Mouse (Mus musculus): ENCODE data around the gene Pabpc4.

Pabpc4 gene

GRCm38 (mm10) chr4:123261721-123262401 is at the start of gene Pabpc4:
Gene Pabpc4 (plus strand): TSS chr4:123262351.
- no peak for DNase-seq

DNA sequence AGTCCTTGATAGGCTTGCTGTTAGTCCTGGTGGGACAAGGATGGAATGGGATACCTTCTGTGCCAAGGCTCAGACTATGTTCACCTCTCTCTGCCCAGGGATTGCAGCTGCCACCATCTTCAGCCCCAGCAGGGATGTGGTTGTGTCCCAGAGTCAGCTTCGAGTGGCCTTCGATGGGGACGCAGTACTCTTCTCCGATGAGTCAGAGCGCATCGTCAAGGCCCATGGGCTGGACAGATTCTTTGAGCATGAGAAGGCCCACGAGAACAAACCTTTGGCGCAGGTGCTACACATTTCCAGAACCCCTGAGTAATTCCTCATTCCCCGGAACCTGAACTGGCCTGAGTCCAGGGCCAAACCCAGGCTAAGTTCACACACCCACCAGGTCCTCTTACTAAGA is 48.2 kb upstream of the Pabpc4 start:
- DNase-seq: no peak

GRCm38 (mm10) chr4:123215367-123215766 is 46.8 kb upstream of the Pabpc4 start:
- DNase-seq: no peak

DNA sequence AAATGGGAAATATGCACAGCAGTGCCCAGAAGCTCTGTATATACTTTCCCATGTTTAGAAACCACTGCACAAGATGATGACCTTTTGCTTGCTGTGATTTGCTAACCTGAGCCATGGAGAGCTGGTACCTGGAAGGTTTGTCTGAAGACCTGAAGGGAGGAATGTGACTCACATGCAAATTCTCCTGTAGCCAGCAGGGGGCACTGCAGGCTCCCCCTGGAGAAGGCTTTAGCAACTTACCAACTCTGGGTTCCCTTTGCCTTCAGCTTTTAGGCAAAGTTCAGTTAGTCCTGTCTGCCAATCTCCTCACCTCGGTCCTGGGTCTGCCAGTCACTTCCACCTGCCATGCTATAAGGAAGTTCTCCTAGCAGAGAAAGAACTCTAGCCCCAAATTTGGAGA is 45.4 kb upstream of the Pabpc4 start:
- DNase-seq: no peak

- DNase-seq: peak; percentile 94
Measured at GRCm38 (mm10) chr4:123219720-123220357, 42.3 kb upstream of the Pabpc4 start.

DNA sequence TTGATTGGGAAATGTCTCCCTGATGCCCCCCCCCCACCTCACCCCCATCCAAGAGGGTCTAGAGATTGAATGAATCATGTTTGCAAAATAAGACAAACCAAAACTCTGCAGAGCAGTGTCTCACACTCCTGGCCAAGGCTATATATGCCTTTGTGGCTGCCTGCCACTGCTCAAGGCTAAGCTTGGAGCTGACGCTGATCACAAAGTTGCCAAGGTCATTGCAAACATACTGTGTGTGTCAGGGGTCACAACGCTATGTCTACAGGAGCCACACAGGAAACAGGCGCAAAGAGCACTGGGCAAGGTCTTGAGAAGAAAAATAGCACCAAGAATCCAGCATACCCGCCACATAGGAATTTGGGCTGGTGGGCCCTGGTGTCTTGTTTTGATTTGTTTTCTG is 41.5 kb upstream of the Pabpc4 start:
- peak; percentile 87 for DNase-seq

GRCm38 (mm10) chr4:123223309-123223708 is 38.8 kb upstream of the Pabpc4 start:
- no peak for DNase-seq

DNA sequence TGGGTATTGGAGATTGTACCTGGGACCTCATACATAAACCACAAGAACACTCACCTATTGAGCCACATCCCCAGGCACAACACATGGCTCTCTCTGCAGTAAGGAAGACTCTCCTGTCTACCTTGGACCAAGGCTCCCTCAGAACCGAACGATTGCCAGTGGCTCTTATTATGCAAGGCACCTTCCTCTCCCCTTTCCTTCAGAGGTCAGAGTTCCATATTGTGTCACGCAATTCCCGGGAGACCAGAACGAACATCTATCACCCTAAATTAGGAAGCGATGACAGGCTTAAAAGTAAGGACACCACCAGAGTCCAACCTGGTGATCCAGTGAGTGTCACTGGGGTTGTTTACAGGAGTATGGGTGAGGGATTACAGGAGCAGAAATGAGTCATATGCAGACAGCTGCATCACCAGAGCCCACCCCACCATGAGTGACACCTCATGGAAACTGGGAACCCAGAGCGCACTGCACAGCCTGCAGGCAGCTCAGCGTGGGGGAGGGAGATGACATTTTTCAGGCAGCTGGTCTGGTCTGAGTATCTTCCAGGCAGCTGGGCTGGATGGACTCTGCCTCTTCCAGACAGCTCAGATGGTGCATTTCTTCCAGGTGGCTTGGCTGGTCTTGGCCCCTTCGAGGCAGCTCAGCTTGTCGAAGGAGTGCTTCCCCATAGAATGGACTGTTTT is 36.3 kb upstream of the Pabpc4 start:
- DNase-seq: peak; percentile 99

GRCm38 (mm10) chr4:123227707-123228106 is 34.4 kb upstream of the Pabpc4 start:
- peak; percentile 99 for DNase-seq

GRCm38 (mm10) chr4:123228270-123228669 is 33.9 kb upstream of the Pabpc4 start:
- DNase-seq: peak; percentile 99

DNA sequence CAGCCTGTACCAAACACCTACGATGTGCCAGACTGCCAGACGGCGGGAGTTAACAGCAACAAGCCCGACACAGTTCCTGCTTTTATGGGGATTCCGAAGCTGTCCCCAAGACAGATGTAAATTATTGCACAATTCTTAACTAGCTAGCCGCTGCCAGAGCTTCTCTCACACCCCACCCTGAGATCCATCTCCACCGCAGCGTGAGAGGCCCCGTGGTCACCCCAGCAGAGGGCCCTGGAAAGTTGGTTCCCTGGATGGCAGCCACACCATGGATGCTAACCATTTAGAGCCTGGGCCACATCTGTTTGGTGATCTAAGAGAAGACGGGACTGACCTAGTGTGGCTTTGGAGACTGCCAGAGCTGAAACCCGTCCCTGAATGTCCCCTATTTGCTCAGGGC is 33.0 kb upstream of the Pabpc4 start:
- DNase-seq: peak; percentile 99

DNA sequence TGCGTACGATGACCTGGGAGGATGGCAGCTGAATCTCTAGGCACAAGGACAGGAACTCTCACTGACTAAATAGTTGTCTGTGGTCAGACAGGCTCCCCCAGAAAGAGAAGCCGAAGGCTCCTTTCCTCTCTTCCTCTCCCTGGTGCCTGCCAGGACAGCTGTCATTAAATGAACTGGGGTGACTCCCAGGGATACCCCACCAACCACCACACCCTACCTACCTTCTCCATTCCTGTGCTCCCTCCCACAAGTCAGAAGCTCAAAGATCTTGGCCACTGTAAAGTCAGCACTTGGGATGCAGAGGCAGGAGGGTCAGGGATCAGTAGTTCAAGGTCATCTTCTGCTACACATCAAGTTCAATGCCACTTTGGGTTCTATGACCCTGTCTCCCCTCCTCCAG is 29.3 kb upstream of the Pabpc4 start:
- peak; percentile 90 for DNase-seq

DNA sequence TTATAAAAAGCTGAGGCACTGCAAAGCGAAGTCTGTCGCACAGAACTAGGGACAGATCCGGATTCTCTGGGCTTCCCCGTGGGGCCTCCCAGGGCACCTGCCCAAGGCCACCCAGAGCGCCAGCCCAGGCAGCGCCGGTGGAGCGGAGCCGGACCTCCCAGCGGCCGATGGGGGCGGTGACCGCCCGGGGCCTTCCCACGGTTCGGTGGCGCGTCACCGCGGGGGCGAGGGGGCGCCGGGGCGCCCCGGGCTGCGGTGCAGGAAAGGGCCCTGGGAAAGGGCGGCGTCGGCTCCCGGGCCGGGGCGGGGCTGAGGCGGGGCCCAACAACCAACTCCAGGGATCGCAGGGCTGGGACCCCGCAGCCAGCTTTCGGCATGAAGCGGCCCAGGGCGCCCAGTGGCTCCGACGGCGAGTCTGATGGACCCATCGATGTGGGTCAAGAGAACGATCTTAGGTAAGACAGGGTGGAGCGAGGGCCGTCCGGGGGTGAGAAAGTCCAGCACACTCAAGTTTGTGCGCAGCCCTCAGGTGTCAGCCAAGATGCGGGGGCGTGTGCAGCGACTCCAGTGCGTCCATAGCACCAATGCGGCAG is 28.6 kb upstream of the Pabpc4 start, which contains the start of gene Heyl:
Gene Heyl (plus strand): TSS at position 65 of the 593 bp plus-strand sequence.
- DNase-seq: peak; percentile 99

GRCm38 (mm10) chr4:123235835-123236430 is 26.2 kb upstream of the Pabpc4 start:
- DNase-seq: peak; percentile 91

GRCm38 (mm10) chr4:123236431-123237031 is 25.6 kb upstream of the Pabpc4 start:
- DNase-seq: peak; percentile 91

- DNase-seq: peak; percentile 99
Measured at GRCm38 (mm10) chr4:123237386-123238266, 24.5 kb upstream of the Pabpc4 start.

DNA sequence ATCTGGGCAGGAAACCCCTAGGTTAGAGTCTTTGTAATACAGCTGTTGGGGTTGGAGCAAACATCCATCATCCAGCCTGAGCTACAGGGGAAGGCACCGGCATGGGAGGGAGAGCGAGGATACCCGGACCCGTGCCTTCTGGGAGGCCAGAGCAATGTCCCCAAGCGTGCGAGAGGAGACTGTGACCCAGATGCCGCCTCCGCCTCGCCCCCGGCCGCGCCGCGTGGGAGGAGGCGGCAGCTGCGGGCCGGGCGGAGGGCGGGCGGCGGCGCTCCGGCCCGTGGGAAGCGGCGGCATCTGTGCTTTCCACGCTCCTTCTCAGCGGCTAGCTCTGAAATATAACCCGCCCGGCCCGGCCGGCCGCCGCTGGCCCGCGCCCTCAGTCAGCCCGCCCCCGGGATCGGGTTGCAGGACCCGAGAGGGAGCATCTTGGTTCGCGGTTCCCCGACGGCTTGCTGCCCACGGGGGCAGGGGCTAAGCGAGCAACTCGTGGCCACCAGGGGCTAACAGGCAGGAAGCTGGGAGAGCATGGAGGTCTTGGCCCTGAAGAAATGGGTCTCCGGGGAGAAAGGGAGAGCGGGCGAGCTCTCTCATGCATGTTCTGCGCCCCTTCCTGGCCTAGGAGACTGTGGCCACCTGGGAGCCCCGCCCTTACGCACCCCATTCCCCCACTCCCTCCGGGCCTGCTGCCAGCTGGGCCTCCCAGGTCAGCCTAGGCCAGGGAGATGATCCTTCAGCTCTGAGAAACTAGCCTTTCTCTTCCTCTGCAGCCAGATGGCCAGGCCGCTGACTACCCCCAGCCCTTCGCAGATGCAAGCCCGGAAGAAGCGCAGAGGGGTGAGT is 22.6 kb upstream of the Pabpc4 start:
- peak; percentile 99 for DNase-seq

DNA sequence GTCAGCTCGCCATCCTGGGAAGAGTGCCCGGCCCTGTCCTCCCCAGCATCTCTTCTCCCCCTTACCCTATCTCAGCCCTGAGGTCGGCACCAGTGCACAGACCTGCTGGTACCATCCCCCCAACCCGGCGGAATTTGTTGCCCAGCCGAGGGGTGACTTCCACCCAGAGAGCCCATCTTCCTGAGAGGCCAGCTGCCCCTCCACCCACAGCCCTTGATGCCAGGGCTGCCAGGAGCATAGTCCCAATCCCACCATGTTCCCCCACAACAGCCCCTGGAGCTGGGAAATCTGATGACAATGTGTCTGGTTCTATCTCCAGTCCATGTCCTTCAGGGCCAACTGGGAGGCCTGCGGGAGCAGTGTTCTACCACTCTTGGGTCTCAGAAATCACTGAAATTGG is 15.9 kb upstream of the Pabpc4 start:
- DNase-seq: peak; percentile 92

GRCm38 (mm10) chr4:123246651-123247050 is 15.5 kb upstream of the Pabpc4 start:
- peak; percentile 93 for DNase-seq

- peak; percentile 98 for DNase-seq
Measured at GRCm38 (mm10) chr4:123247147-123247880, 14.8 kb upstream of the Pabpc4 start.

Measured in heart, adult 11 months (tissue).